ENCODE assay signal across 15 mouse cellular contexts in genomic region chr13:13637981-13638380, GRCm38 (mm10). TPM values are rescaled to one million over a fixed set of nuclear protein-coding genes. Genes with fewer than 3 reads are reported as not detected.
DNase-seq lines count a peak whose midpoint lies in the region; ATAC-seq lines count a peak whose summit lies in the region.
"Had no signal": no experiment of that assay in that cellular context is flagged by ENCODE, and none has a peak within 500 bp of the region (broad histone marks: within the 10 kb centered on the region; RNA-seq: fewer than 3 reads in every experiment).

No protein-coding gene starts in this region.

- peak; percentile 91 for ATAC-seq in frontal cortex, adult (ENCODE audit: low TSS enrichment)
- ATAC-seq: hindbrain, embryonic 16.5 days had no signal

- DNase-seq in frontal cortex, postnatal 25 days (ENCODE audit: low spot score in 2 of 2), result no peak
- DNase-seq in left cerebral cortex, adult 18-20 months (ENCODE audit: low spot score in 2 of 2), result peak; percentile 16 to 22
- no peak for DNase-seq in left cerebral cortex, postnatal 4 days
- peak; percentile 31 for DNase-seq in fibroblast of lung, adult 2 months (ENCODE audit: low read depth)
- no peak for DNase-seq in lung, postnatal 4 days
- DNase-seq in heart, postnatal 25 days (ENCODE audit: low spot score), result no peak
- DNase-seq: adrenal gland, postnatal 25 days; cerebellum, adult 8-10 months; cerebellum, postnatal 36 days; gastrocnemius, postnatal 14 days; heart, postnatal 14 days; kidney, adult 18-20 months; kidney, postnatal 36 days had no signal

- intact Hi-C loops in left cerebral cortex, postnatal 4 days (cut with DNase I), result loop anchor here (2.0 kb wide), 1 partner anchor 33 kb away; no protein-coding TSS in a partner anchor
- intact Hi-C loops in heart, postnatal 25 days (cut with DNase I), result no loop called here

RNA-seq across cellular contexts. Expression of gene Lyst, which starts 47.8 kb away (rescaled TPM):
- 10 to 100 TPM; 51.1 to 58.6 TPM for total RNA-seq in left cerebral cortex, adult 18-20 months (2021)
- 10 to 100 TPM; 27.7 to 33.7 TPM for total RNA-seq in left cerebral cortex, postnatal 4 days (2021)
- total RNA-seq in heart, postnatal 25 days (2021), result 10 to 100 TPM in 1 of 2 experiments, 1 to 10 TPM in 1; 8.3 to 12.0 TPM

Comparison
In these comparisons a context has a peak if more than half of its experiments do, and no peak if none do; other contexts are left out.
1. DNase-seq: peak in left cerebral cortex, adult 18-20 months (2 of 2) and fibroblast of lung, adult 2 months (single experiment); none in frontal cortex, postnatal 25 days (0 of 2), left cerebral cortex, postnatal 4 days (single experiment), lung, postnatal 4 days (0 of 2) and heart, postnatal 25 days (single experiment).